Mouse (Mus musculus): ENCODE data around the gene Nebl. TPM values are rescaled to one million over a fixed set of nuclear protein-coding genes. Genes with fewer than 3 reads are reported as not detected.

Nebl gene
- total and polyA plus RNA-seq, 3 experiments, result 4.7 to 5.4 TPM; not detected in 1

- TF ChIP-seq ETS1 (IDR thresholded peaks at IDR 0.05; ENCODE audit: low read depth, low read length) (peak; percentile 96), HCFC1 (IDR thresholded peaks at IDR 0.05; ENCODE audit: low read depth, low read length) (peak; percentile 64)
These were observed 365.6 kb downstream of the Nebl start (continued) for GRCm38 (mm10) chr2:17365671-17366070.

- H3K79me2 ChIP-seq (ENCODE audit: control insufficient read depth, insufficient read depth, low read length, poor library complexity), result no peaks in the 10 kb centered on the region
- peaks cover 36 to 45% of the 10 kb centered on the region in 2 experiments for H3K4me1 ChIP-seq (ENCODE audit: control insufficient read depth in 1 of 2, insufficient read depth in 2 of 2, low read length in 2 of 2)
- peak overlapping the region; percentile 41 for H3K9ac ChIP-seq (ENCODE audit: control insufficient read depth, low read depth, low read length, poor library complexity, severe bottlenecking)
- H3K4me3 ChIP-seq (ENCODE audit: control insufficient read depth in 1 of 2, insufficient read depth in 1 of 2, low read depth in 2 of 2, low read length in 2 of 2), result peak overlapping the region; percentile 2 to 27
- no peaks in the 10 kb centered on the region for H3K27me3 ChIP-seq (ENCODE audit: control insufficient read depth in 1 of 2, insufficient read depth in 2 of 2, low read length in 2 of 2)
- TF ChIP-seq POLR2AphosphoS5 (IDR thresholded peaks at IDR 0.05; ENCODE audit: borderline replicate concordance, low read depth, low read length) (no peak), SIN3A (IDR thresholded peaks at IDR 0.05; ENCODE audit: low read length) (no peak), ZNF384 (IDR thresholded peaks at IDR 0.05; ENCODE audit: low read depth, low read length) (no peak), TAL1 (IDR thresholded peaks at IDR 0.05; ENCODE audit: low read length) (no peak), RAD21 (IDR thresholded peaks at IDR 0.05; ENCODE audit: low read depth, low read length) (no peak), RCOR1 (IDR thresholded peaks at IDR 0.05; ENCODE audit: low read depth, low read length) (no peak), GABPA (IDR thresholded peaks at IDR 0.05; ENCODE audit: low read depth, low read length) (no peak), USF2 (IDR thresholded peaks at IDR 0.05; ENCODE audit: borderline replicate concordance in 1 of 2, insufficient read depth in 1 of 2, low read depth in 1 of 2, low read length in 2 of 2) (no peak), E2F4 (IDR thresholded peaks at IDR 0.05; ENCODE audit: borderline replicate concordance, low read depth, low read length) (no peak), CHD2 (IDR thresholded peaks at IDR 0.05; ENCODE audit: low read length) (no peak), MXI1 (IDR thresholded peaks at IDR 0.05; ENCODE audit: low read depth, low read length) (no peak), ZC3H11A (IDR thresholded peaks at IDR 0.05; ENCODE audit: low read depth, low read length) (no peak), NRF1 (IDR thresholded peaks at IDR 0.05; ENCODE audit: insufficient read depth, low read depth, low read length, poor library complexity, severe bottlenecking) (no peak), TCF12 (IDR thresholded peaks at IDR 0.05; ENCODE audit: low read depth, low read length) (no peak), BHLHE40 (IDR thresholded peaks at IDR 0.05; ENCODE audit: borderline replicate concordance, low read depth, low read length) (no peak), ETS1 (IDR thresholded peaks at IDR 0.05; ENCODE audit: low read depth, low read length) (no peak), HCFC1 (IDR thresholded peaks at IDR 0.05; ENCODE audit: low read depth, low read length) (no peak), MEF2A (IDR thresholded peaks at IDR 0.05; ENCODE audit: extremely low read depth, insufficient replicate concordance, low read depth, low read length, poor library complexity, severe bottlenecking) (no peak), MAZ (IDR thresholded peaks at IDR 0.05; ENCODE audit: low read depth, low read length) (no peak)
- no peaks in the 10 kb centered on the region for H3K9me3 ChIP-seq (replicated peaks; ENCODE audit: insufficient read depth, low read length)
- DNase-seq (ENCODE audit: low read depth, low spot score), result no peak
- H3K27ac ChIP-seq (ENCODE audit: control insufficient read depth, low read depth, low read length), result peak overlapping the region; percentile 99
- peaks cover 0 to 49% of the 10 kb centered on the region in 2 experiments; a peak in 2 of 4 replicates for H3K36me3 ChIP-seq (ENCODE audit: control insufficient read depth in 1 of 2, insufficient read depth in 2 of 2, low read length in 2 of 2)
These were observed 366.2 kb downstream of the Nebl start for GRCm38 (mm10) chr2:17364971-17365548.
